12 mouse cellular contexts compared by ENCODE assay signal in genomic region chr5:117665181-117665580, GRCm38 (mm10).
DNase-seq lines count a peak whose midpoint lies in the region; ATAC-seq and TF ChIP-seq lines count a peak whose summit lies in the region.
"Had no signal": no experiment of that assay in that cellular context is flagged by ENCODE, and none has a peak within 500 bp of the region (broad histone marks: within the 10 kb centered on the region; RNA-seq: fewer than 3 reads in every experiment).

No protein-coding gene starts in this region.

- no peak for TF ChIP-seq POLR2A in heart, adult 2 months (IDR thresholded peaks at IDR 0.05; ENCODE audit: insufficient read depth, low read depth, low read length)

- H3K9me3 ChIP-seq in heart, embryonic 15.5 days (replicated peaks): no peaks in the 10 kb centered on the region
- H3K9me3 ChIP-seq in midbrain, embryonic 14.5 days (ENCODE audit: control insufficient read depth, low read length): no peaks in the 10 kb centered on the region
- H3K9me3 ChIP-seq in midbrain, embryonic 11.5 days (ENCODE audit: control insufficient read depth, low read length): no peaks in the 10 kb centered on the region
- H3K9me3 ChIP-seq in intestine, postnatal 0 days (ENCODE audit: control insufficient read depth): no peaks in the 10 kb centered on the region
- no peaks in the 10 kb centered on the region for H3K9me3 ChIP-seq in stomach, postnatal 0 days (ENCODE audit: control insufficient read depth, low read length)

- TF ChIP-seq CTCF in heart, adult 2 months (IDR thresholded peaks at IDR 0.05): no peak
- TF ChIP-seq CTCF in intestine, postnatal 0 days (IDR thresholded peaks at IDR 0.05; ENCODE audit: low read depth): no peak
- TF ChIP-seq CTCF in stomach, postnatal 0 days (IDR thresholded peaks at IDR 0.05; ENCODE audit: low read depth): no peak

- H3K27ac ChIP-seq in heart, embryonic 15.5 days: no peak overlapping the region
- H3K27ac ChIP-seq in heart, adult 2 months: no peak overlapping the region
- peak overlapping the region; percentile 47 for H3K27ac ChIP-seq in midbrain, embryonic 14.5 days (replicated peaks; ENCODE audit: low read depth, low read length)
- H3K27ac ChIP-seq in midbrain, embryonic 11.5 days (ENCODE audit: low read depth, low read length): no peak overlapping the region
- H3K27ac ChIP-seq in intestine, postnatal 0 days (ENCODE audit: low read depth, low read length): no peak overlapping the region
- H3K27ac ChIP-seq in stomach, postnatal 0 days (replicated peaks): no peak overlapping the region

- H3K36me3 ChIP-seq in heart, embryonic 15.5 days: no peaks in the 10 kb centered on the region
- H3K36me3 ChIP-seq in heart, adult 2 months (ENCODE audit: control insufficient read depth, insufficient read depth, low read length): no peaks in the 10 kb centered on the region
- no peaks in the 10 kb centered on the region for H3K36me3 ChIP-seq in midbrain, embryonic 14.5 days (ENCODE audit: control insufficient read depth, insufficient read depth, low read length)
- H3K36me3 ChIP-seq in midbrain, embryonic 11.5 days (ENCODE audit: control insufficient read depth, insufficient read depth, low read length): no peaks in the 10 kb centered on the region
- H3K36me3 ChIP-seq in intestine, postnatal 0 days (ENCODE audit: control insufficient read depth, insufficient read depth): no peaks in the 10 kb centered on the region
- H3K36me3 ChIP-seq in stomach, postnatal 0 days (ENCODE audit: control insufficient read depth, insufficient read depth, low read length): no peaks in the 10 kb centered on the region

- no peak for ATAC-seq in heart, embryonic 15.5 days (replicated peaks; ENCODE audit: insufficient number of reproducible peaks, insufficient read depth, low FRiP score, low read depth)
- ATAC-seq in midbrain, embryonic 14.5 days (ENCODE audit: low FRiP score, low TSS enrichment): no peak
- ATAC-seq in midbrain, embryonic 11.5 days (ENCODE audit: low FRiP score): no peak
- ATAC-seq in intestine, postnatal 0 days: no peak
- ATAC-seq in stomach, postnatal 0 days (ENCODE audit: low FRiP score, low TSS enrichment): no peak
- ATAC-seq: CD4-positive, CD25-positive, alpha-beta regulatory T cell, adult 4 months had no signal

- intact Hi-C loops in heart, adult 2 months (cut with DNase I): no loop called here

- H3K79me2 ChIP-seq in heart, adult 2 months (replicated peaks; ENCODE audit: control insufficient read depth, insufficient read depth, low read length): no peaks in the 10 kb centered on the region

- peak overlapping the region; percentile 16 for H3K4me3 ChIP-seq in heart, embryonic 15.5 days
- H3K4me3 ChIP-seq in heart, adult 2 months: no peak overlapping the region
- no peak overlapping the region for H3K4me3 ChIP-seq in midbrain, embryonic 14.5 days (replicated peaks; ENCODE audit: low read depth, low read length)
- no peak overlapping the region for H3K4me3 ChIP-seq in midbrain, embryonic 11.5 days (ENCODE audit: low read depth, low read length)
- H3K4me3 ChIP-seq in intestine, postnatal 0 days (ENCODE audit: low read depth, low read length): no peak overlapping the region
- no peak overlapping the region for H3K4me3 ChIP-seq in stomach, postnatal 0 days (ENCODE audit: low read depth, low read length)

- peaks cover 20% of the 10 kb centered on the region for H3K4me1 ChIP-seq in heart, embryonic 15.5 days (replicated peaks)
- H3K4me1 ChIP-seq in heart, adult 2 months (ENCODE audit: control insufficient read depth, insufficient read depth, low read length): no peaks in the 10 kb centered on the region
- H3K4me1 ChIP-seq in midbrain, embryonic 14.5 days (ENCODE audit: control insufficient read depth, insufficient read depth, low read length): peaks cover 10% of the 10 kb centered on the region
- no peaks in the 10 kb centered on the region for H3K4me1 ChIP-seq in midbrain, embryonic 11.5 days (ENCODE audit: control insufficient read depth, insufficient read depth, low read length)
- no peaks in the 10 kb centered on the region for H3K4me1 ChIP-seq in intestine, postnatal 0 days (replicated peaks; ENCODE audit: control insufficient read depth, insufficient read depth, low read length)
- H3K4me1 ChIP-seq in stomach, postnatal 0 days (replicated peaks; ENCODE audit: control insufficient read depth, insufficient read depth): no peaks in the 10 kb centered on the region

- 12% methylated on average over 9 of the region's 9 CpGs for WGBS in heart, embryonic 15.5 days
- WGBS in heart, adult 2 months: 12% methylated on average over 9 of the region's 9 CpGs
- 9% methylated on average over 9 of the region's 9 CpGs for WGBS in midbrain, embryonic 14.5 days
- 37% methylated on average over 9 of the region's 9 CpGs for WGBS in midbrain, embryonic 11.5 days
- 11% methylated on average over 9 of the region's 9 CpGs for WGBS in intestine, postnatal 0 days
- WGBS in stomach, postnatal 0 days: 11% methylated on average over 9 of the region's 9 CpGs

- H3K4me2 ChIP-seq in heart, embryonic 15.5 days: peak overlapping the region; percentile 42
- no peak overlapping the region for H3K4me2 ChIP-seq in midbrain, embryonic 14.5 days (ENCODE audit: low read length)
- no peak overlapping the region for H3K4me2 ChIP-seq in midbrain, embryonic 11.5 days
- H3K4me2 ChIP-seq in intestine, postnatal 0 days (replicated peaks; ENCODE audit: low read depth): 0 out of 2 replicates have a peak overlapping the region, but pooled peaks have one; percentile 17
- peak overlapping the region; percentile 23; the same call in 1 of the 2 replicates for H3K4me2 ChIP-seq in stomach, postnatal 0 days (replicated peaks; ENCODE audit: low read depth)
- H3K4me2 ChIP-seq: liver, embryonic 11.5 days had no signal

- H3K9ac ChIP-seq in heart, embryonic 15.5 days: no peak overlapping the region
- no peak overlapping the region for H3K9ac ChIP-seq in heart, adult 2 months (ENCODE audit: low read depth, low read length)
- H3K9ac ChIP-seq in midbrain, embryonic 14.5 days (replicated peaks; ENCODE audit: low read length): no peak overlapping the region
- H3K9ac ChIP-seq in midbrain, embryonic 11.5 days (ENCODE audit: low read length): no peak overlapping the region
- H3K9ac ChIP-seq in intestine, postnatal 0 days (ENCODE audit: low read depth, low read length): no peak overlapping the region
- H3K9ac ChIP-seq in stomach, postnatal 0 days (ENCODE audit: low read length): no peak overlapping the region

- DNase-seq in heart, adult 2 months: no peak
- DNase-seq in midbrain, embryonic 14.5 days: peak; percentile 42
- no peak for DNase-seq in midbrain, embryonic 11.5 days (ENCODE audit: low spot score, missing footprints)
- no peak for DNase-seq in stomach, postnatal 0 days (ENCODE audit: low spot score)
- DNase-seq in adipocyte (ENCODE audit: low spot score): no peak
- no peak for DNase-seq in thymus, postnatal 36 days
- DNase-seq: right cerebral cortex, postnatal 25 days; thymus, adult 2 months had no signal

- TF ChIP-seq EP300 in heart, adult 2 months (IDR thresholded peaks at IDR 0.05; ENCODE audit: insufficient read depth, low read depth, low read length): no peak
- TF ChIP-seq EP300 in stomach, postnatal 0 days (optimal IDR thresholded peaks at IDR 0.05): no peak

- H3K27me3 ChIP-seq in heart, embryonic 15.5 days: 0 out of 2 replicates have a peak, but pooled peaks cover 3% of the 10 kb centered on the region
- no peaks in the 10 kb centered on the region for H3K27me3 ChIP-seq in heart, adult 2 months (ENCODE audit: control insufficient read depth, insufficient read depth, low read length)
- no peaks in the 10 kb centered on the region for H3K27me3 ChIP-seq in midbrain, embryonic 14.5 days (ENCODE audit: control insufficient read depth, insufficient read depth, low read length)
- H3K27me3 ChIP-seq in midbrain, embryonic 11.5 days (ENCODE audit: control insufficient read depth, insufficient read depth, low read length): no peaks in the 10 kb centered on the region
- no peaks in the 10 kb centered on the region for H3K27me3 ChIP-seq in intestine, postnatal 0 days (replicated peaks; ENCODE audit: control insufficient read depth, insufficient read depth, low read length)
- H3K27me3 ChIP-seq in stomach, postnatal 0 days (ENCODE audit: control insufficient read depth, insufficient read depth, low read length): no peaks in the 10 kb centered on the region

Comparison
In these comparisons a context has a peak if more than half of its experiments do, and no peak if none do; other contexts are left out.
1. H3K4me2 ChIP-seq: peak in heart, embryonic 15.5 days (single experiment), intestine, postnatal 0 days (single experiment) and stomach, postnatal 0 days (single experiment); none in midbrain, embryonic 14.5 days (single experiment) and midbrain, embryonic 11.5 days (single experiment).